Mouse (Mus musculus): ENCODE results near the gene Dusp13. TPM values are rescaled to one million over a fixed set of nuclear protein-coding genes. Genes with fewer than 3 reads are reported as not detected.

Gene Dusp13
- polyA plus RNA-seq, 1 experiment = 961 TPM

DNA sequence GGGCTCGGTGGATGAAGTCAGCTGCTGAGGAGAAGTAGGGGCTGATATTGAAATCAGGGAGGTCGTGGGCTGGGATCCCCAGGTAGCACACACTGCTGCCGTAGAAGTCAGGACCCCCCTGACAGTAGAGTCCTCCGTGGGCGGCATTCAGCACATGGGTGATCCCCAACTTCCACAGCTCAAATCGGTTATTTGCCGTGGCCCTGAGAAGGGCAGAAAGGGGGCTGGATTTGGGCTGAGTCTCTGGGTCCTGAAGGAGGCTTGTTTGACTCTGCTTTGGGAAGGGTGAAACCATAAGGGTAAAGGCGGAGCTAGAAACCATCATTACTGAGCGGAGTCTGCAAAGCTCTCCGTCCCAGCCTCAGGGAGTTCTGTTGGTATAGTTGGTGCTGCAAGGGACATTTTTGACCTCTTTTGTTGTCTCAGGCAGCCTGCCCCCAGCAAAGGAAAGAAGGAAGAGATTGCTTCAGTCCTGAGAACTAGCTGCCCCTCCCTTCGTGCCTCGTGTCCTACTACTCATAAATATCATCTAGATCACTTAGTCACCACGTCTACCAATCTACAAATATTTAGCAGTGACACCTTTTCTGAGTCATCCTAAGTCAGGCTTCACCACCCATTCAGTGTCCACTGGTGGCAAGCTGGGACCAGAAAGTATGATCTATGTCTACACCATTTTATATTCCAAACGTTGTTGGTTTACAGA, 3.4 kb downstream of the Dusp13 start:
- H3K4me3 ChIP-seq (ENCODE audit: control insufficient read depth, low read depth, low read length) = no peak overlapping the region
- H3K36me3 ChIP-seq (ENCODE audit: control insufficient read depth, insufficient read depth, low read length) = no peaks in the 10 kb centered on the region
- H3K27ac ChIP-seq (ENCODE audit: control insufficient read depth, insufficient read depth, low read depth, low read length) = no peak overlapping the region
- no peak for TF ChIP-seq POLR2A (IDR thresholded peaks at IDR 0.05; ENCODE audit: control insufficient read depth, low read depth, low read length)
- H3K4me1 ChIP-seq (ENCODE audit: control insufficient read depth, insufficient read depth, low read length) = peaks cover 11% of the 10 kb centered on the region
- H3K27me3 ChIP-seq (ENCODE audit: control insufficient read depth, insufficient read depth, low read length) = no peaks in the 10 kb centered on the region

DNA sequence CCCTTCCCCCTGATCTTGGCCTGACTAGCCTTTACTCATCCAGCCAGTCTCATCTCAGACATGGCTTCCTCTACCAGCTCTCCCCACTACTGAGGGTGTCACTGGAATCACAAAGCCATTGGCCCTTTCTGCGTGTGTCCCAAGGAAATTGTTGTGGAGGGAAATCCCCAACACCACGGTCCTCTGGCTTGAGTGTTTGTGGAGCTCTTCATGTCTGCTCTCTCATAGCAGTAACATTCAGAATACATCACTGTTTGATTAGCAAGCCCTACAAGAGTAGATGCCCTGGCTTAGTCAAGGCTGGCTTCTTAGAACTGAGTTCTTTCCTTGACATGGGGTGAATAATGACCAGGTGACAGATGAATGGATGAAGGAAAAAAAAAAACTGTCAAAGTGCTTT, 4.1 kb downstream of the Dusp13 start:
- Histone ChIP-seq H3K36me3 (ENCODE audit: control insufficient read depth, insufficient read depth, low read length) (no peaks in the 10 kb centered on the region), H3K4me1 (ENCODE audit: control insufficient read depth, insufficient read depth, low read length) (peaks cover 11% of the 10 kb centered on the region), H3K27ac (ENCODE audit: control insufficient read depth, insufficient read depth, low read depth, low read length) (no peak overlapping the region), H3K27me3 (ENCODE audit: control insufficient read depth, insufficient read depth, low read length) (no peaks in the 10 kb centered on the region), H3K4me3 (ENCODE audit: control insufficient read depth, low read depth, low read length) (no peak overlapping the region)
- TF ChIP-seq POLR2A (IDR thresholded peaks at IDR 0.05; ENCODE audit: control insufficient read depth, low read depth, low read length) = no peak
- no peak for TF ChIP-seq CTCF (IDR thresholded peaks at IDR 0.05; ENCODE audit: control insufficient read depth, insufficient read depth, insufficient replicate concordance, low read depth, low read length)

DNA sequence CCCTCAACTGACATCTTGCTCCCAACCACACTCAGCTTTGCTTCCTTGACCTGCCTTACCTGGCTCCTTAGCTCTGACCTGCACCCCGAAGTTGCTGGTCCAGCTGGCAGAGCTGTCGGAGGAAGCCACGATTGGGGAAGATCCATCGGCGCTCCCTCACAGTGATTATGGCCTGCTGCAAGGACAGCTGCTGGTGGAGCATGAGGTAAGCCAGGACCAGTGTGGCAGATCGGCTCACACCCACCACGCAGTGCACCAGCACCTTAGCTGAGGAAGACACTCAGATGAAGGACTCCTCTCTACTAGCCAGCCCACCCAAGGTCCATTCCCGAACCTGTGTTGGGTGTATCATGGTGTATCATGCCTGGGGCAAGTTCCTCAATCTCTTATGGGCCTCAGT, 4.7 kb downstream of the Dusp13 start:
- Histone ChIP-seq H3K4me1 (ENCODE audit: control insufficient read depth, insufficient read depth, low read length) (peaks cover 11% of the 10 kb centered on the region), H3K27ac (ENCODE audit: control insufficient read depth, insufficient read depth, low read depth, low read length) (no peak overlapping the region), H3K4me3 (ENCODE audit: control insufficient read depth, low read depth, low read length) (no peak overlapping the region), H3K27me3 (ENCODE audit: control insufficient read depth, insufficient read depth, low read length) (no peaks in the 10 kb centered on the region), H3K36me3 (ENCODE audit: control insufficient read depth, insufficient read depth, low read length) (no peaks in the 10 kb centered on the region)
- TF ChIP-seq POLR2A (IDR thresholded peaks at IDR 0.05; ENCODE audit: control insufficient read depth, low read depth, low read length) (no peak), CTCF (IDR thresholded peaks at IDR 0.05; ENCODE audit: control insufficient read depth, insufficient read depth, insufficient replicate concordance, low read depth, low read length) (no peak)

DNA sequence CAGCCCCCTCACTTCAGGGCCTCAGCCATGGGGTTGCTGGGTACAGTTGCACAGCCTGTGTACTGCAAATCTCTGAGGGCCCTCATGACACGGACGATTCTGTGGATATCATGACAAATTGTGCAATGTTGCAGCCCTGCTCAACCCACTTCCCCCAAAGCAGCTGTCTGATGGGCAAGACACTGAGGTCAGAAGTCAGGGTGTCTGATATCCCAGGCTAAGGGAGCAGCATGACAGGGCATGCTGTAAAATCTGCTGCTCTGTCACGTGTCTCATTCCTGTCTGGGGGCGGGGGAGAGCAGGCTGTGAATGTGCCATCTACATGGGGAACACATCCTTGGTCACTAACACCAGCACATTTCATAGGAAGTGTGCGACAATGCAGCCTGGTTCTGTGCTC, 5.8 kb downstream of the Dusp13 start:
- no peaks in the 10 kb centered on the region for H3K36me3 ChIP-seq (ENCODE audit: control insufficient read depth, insufficient read depth, low read length)
- no peaks in the 10 kb centered on the region for H3K27me3 ChIP-seq (ENCODE audit: control insufficient read depth, insufficient read depth, low read length)
- peaks cover 10% of the 10 kb centered on the region for H3K4me1 ChIP-seq (ENCODE audit: control insufficient read depth, insufficient read depth, low read length)
- H3K4me3 ChIP-seq (ENCODE audit: control insufficient read depth, low read depth, low read length) = no peak overlapping the region
- TF ChIP-seq CTCF (IDR thresholded peaks at IDR 0.05; ENCODE audit: control insufficient read depth, insufficient read depth, insufficient replicate concordance, low read depth, low read length) = no peak
- TF ChIP-seq POLR2A (IDR thresholded peaks at IDR 0.05; ENCODE audit: control insufficient read depth, low read depth, low read length) = no peak
- no peak overlapping the region for H3K27ac ChIP-seq (ENCODE audit: control insufficient read depth, insufficient read depth, low read depth, low read length)

DNA sequence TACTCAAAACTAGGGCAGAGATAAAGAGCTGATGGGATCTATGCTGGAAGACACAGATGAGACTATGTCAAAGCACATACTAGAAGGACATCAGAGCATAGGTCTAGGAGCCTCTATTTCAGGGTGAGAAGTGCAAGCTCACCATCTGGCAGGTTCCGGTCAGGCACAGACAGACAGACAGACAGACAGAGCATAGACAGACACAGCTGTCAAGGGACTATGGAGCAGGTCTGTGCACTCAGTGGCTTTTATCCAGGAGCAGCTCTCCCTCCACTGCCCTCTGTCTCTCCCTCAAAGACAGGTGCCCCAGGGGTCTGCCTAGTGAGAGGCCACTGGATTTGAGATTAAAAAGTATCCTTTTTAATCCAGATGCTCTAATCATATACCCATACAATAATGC, 6.8 kb downstream of the Dusp13 start:
- Histone ChIP-seq H3K36me3 (ENCODE audit: control insufficient read depth, insufficient read depth, low read length) (no peaks in the 10 kb centered on the region), H3K27me3 (ENCODE audit: control insufficient read depth, insufficient read depth, low read length) (no peaks in the 10 kb centered on the region), H3K27ac (ENCODE audit: control insufficient read depth, insufficient read depth, low read depth, low read length) (no peak overlapping the region), H3K4me3 (ENCODE audit: control insufficient read depth, low read depth, low read length) (peak overlapping the region; percentile 76; the same call in 1 of the 2 replicates), H3K4me1 (ENCODE audit: control insufficient read depth, insufficient read depth, low read length) (peaks cover 8% of the 10 kb centered on the region; the same call in 1 of the 2 replicates)
- no peak for TF ChIP-seq CTCF (IDR thresholded peaks at IDR 0.05; ENCODE audit: control insufficient read depth, insufficient read depth, insufficient replicate concordance, low read depth, low read length)
- TF ChIP-seq POLR2A (IDR thresholded peaks at IDR 0.05; ENCODE audit: control insufficient read depth, low read depth, low read length) = no peak

DNA sequence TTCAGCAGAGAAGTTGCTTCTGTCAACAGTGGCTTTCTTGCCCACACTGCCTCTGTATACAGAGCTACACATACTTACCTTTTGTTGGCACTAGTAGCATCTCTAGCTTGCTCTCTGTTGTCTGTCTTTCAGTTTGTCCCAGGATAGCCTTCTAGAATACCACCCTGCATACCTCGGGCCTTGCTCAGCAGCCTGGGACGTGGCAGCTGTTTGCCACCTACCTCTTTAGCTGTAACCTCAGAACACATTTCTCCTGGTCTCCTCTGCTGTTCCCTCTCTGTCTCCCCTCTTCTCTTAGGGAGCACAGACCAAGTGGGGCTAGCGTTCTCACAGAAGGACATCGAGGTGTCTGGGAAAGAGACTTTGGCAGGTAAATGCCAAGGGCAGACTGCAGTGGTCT, 8.5 kb downstream of the Dusp13 start:
- no peaks in the 10 kb centered on the region for H3K36me3 ChIP-seq (ENCODE audit: control insufficient read depth, insufficient read depth, low read length)
- no peaks in the 10 kb centered on the region for H3K27me3 ChIP-seq (ENCODE audit: control insufficient read depth, insufficient read depth, low read length)
- peaks cover 3% of the 10 kb centered on the region; the same call in 1 of the 2 replicates for H3K4me1 ChIP-seq (ENCODE audit: control insufficient read depth, insufficient read depth, low read length)
- TF ChIP-seq CTCF (IDR thresholded peaks at IDR 0.05; ENCODE audit: control insufficient read depth, insufficient read depth, insufficient replicate concordance, low read depth, low read length) = 0 out of 2 replicates have a peak, but pooled peaks have one; percentile 4
- TF ChIP-seq POLR2A (IDR thresholded peaks at IDR 0.05; ENCODE audit: control insufficient read depth, low read depth, low read length) = no peak
- peak overlapping the region; percentile 76 for H3K4me3 ChIP-seq (ENCODE audit: control insufficient read depth, low read depth, low read length)
- peak overlapping the region; percentile 50; the same call in 1 of the 2 replicates for H3K27ac ChIP-seq (ENCODE audit: control insufficient read depth, insufficient read depth, low read depth, low read length)

DNA sequence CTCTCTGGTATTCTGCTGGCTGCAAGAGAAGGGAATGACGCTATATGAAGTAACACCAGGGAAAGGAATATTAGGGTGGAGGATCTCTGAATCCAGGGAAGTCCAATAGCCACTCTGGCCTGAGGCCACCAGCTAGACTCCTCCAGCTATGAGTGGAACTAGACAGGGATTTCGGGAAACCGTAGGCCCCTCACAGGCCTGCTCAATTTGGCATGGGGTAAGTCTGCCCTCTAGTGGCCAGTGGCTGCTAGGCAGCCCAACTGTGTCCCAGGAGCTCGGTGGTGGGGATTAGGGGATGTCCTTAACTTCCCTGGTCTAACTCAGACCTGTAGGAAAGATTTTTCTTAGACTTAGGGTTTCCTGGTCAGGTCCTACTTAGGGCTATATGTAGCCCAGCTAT, 9.2 kb downstream of the Dusp13 start:
- Histone ChIP-seq H3K27ac (ENCODE audit: control insufficient read depth, insufficient read depth, low read depth, low read length) (no peak overlapping the region), H3K27me3 (ENCODE audit: control insufficient read depth, insufficient read depth, low read length) (no peaks in the 10 kb centered on the region), H3K4me1 (ENCODE audit: control insufficient read depth, insufficient read depth, low read length) (no peaks in the 10 kb centered on the region), H3K4me3 (ENCODE audit: control insufficient read depth, low read depth, low read length) (peak overlapping the region; percentile 76), H3K36me3 (ENCODE audit: control insufficient read depth, insufficient read depth, low read length) (no peaks in the 10 kb centered on the region)
- peak; percentile 93 for TF ChIP-seq CTCF (IDR thresholded peaks at IDR 0.05; ENCODE audit: control insufficient read depth, insufficient read depth, insufficient replicate concordance, low read depth, low read length)
- no peak for TF ChIP-seq POLR2A (IDR thresholded peaks at IDR 0.05; ENCODE audit: control insufficient read depth, low read depth, low read length)
